Mouse (Mus musculus) gastrocnemius, postnatal 14 days (tissue): ENCODE results near the gene Bcl3. TPM values are rescaled to one million over a fixed set of nuclear protein-coding genes. Genes with fewer than 3 reads are reported as not detected.

ENCODE experiments used
- DNase-seq: peaks from one replicate; pipeline ENCODE4 v3.0.0; 2021; ENCODE audit warnings: mixed read lengths
- intact Hi-C: fragments of 180-260 bp; cut with DNase I; formaldehyde crosslinking; loops from one replicate; pipeline ENCODE4 v1.15.1; 2025; ENCODE audit warnings: low total_unique reads
- long read RNA-seq, 2 experiments: library from polyadenylated mRNA; stranded (forward); transcript quantifications; one replicate each; pipeline ENCODE4 v2.0.0; 2021
- total RNA-seq, 2 experiments: library from RNA; stranded (reverse); gene quantifications; 2 replicates each; pipeline ENCODE4 v1.2.3; 2021

Bcl3 gene
- 1 to 10 TPM; 3.2 to 4.1 TPM for total RNA-seq
- long read RNA-seq, experiment 1, transcript Bcl3-201 (9 exons, 1,850 nt): major isoform, 7 of 9 reads
- long read RNA-seq, experiment 1, partial matches to known transcripts: 1 of 9 reads
- long read RNA-seq, experiment 1, other reads (novel, unspliced or antisense): 1 of 9 reads
- long read RNA-seq, experiment 2: 0 reads

DNA sequence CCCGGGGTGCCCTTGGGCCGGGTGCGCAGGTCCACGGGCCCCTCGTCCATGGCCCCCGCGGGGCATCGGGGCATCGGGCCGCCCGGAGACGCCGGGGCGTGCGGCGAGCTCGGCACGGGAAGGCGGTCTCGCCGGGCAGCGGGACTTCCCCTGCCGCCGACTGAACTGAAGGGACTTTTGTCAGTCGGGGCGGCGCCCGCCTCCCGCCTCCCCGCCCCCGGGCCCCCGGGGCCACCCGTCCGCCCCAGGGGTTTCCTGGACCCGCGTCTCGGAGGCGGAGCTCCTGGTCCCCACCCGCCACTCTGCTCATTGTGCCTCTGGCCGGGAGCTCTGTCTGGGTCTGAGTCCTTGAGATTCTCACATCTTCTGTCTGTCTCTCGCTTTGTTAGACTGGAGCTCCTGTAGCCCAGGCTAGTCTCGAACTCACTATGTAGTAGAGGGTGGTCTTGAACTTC is at the start of gene Bcl3:
Gene Bcl3, minus strand, starts transcription at position 167 of the 455 bp plus-strand sequence.
- intact Hi-C loops: no loop called here
- DNase-seq: peak; percentile 72

DNA sequence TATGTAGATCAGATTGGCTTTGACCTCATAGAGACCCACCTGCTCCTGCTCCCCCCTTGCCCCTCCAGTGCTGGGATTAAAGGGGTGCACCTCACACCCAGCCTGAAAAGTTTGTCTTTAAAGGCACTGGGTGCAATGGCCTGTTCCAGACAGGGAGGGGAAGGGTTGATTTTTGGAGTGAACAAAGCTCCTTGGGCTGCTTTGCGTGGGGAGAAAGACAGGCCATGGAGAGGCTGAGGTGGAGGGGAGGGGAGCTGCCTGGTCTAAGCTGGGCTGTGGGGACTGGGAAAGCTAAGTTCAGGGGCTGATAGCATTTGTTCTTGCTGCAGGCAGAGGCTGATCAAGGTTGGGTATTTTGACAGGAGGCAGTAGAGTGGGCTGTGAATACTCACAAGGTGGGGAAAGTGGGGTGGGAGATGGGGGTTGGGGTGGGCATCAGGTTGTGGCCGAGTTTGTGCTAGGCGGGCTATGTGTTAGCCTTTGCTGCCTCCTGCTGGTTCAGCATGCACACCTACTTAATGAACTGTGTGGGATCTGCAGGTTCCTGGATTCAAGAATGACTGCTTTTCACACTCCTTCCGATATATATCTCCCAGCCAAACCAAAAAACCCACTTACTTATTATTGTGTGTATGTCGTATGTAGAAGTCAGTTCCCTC is 49.5 kb upstream of the Bcl3 start:
- intact Hi-C loops: no loop called here
- no peak for DNase-seq

DNA sequence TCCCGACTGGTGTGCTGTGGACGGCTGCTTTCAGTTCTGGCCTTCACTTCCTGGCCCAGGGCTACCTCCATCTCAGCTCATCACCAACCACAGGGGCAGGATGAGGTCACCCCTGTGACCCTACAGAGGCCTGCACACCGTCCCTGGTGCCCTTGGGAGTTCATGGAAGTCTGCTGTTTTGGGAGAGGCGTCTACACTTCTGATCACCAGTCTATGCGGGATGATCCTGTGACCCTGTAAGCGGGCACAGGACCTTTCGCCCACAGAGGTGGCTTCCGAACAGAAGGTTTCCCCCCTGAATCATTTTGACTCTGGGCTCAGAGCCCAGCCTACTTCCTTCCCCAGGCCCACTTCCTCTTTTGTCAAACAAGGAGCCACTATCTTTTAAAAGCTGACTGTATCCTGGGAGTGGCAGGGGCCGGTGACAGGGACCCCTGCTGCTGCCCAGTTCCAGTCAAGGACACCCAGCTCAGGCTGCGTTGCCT is 48.6 kb upstream of the Bcl3 start:
- no peak for DNase-seq
- intact Hi-C loops: no loop called here

DNA sequence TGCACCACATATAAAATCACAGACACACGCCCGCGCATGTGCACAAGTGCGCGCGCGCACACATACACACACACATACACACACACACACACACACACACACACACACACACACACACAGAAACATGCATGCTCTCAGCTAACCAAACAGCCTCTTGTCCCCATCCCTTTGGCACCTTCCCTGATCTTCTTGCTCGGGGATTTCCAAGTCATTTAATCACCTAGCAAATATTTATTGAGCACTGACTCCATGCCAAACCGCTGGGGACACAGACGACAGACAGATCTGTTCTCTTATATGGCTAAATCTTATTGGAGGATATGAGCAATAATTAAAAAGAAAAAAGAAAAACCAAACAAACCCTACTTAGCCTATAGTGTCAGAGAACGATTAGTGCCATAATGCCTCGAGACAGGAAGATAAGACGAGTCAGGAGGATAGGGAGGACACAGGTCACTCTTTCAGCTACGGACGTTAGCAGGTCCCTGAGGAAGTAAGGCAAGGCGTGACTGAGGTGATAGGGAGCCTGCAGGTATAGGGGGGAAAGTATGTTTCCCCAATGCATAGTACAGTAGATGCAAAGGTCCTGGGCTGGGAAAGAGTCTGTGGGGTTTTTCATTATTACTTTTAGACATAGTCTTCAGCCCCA is 45.3 kb upstream of the Bcl3 start:
- intact Hi-C loops: no loop called here
- DNase-seq: no peak

DNA sequence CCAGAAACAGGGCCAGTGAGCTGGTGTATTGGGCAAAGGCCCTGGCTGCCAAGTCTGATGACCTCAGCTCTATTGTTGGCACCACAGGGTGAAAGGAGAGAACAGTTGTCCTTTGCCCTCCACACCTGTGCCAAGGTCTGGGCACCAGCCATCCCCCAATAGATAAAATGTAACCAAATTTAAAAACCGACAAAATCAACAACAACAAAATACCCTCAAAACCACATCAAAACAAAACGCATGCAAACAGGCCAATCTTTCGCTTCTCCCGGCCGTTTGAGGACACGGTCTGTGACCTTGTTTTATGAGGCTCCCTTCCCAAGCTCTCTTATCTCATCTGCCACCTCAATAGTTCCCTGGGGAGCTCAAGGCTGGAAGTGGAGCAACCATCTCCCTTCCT is 43.9 kb upstream of the Bcl3 start:
- intact Hi-C loops: no loop called here
- no peak for DNase-seq

DNA sequence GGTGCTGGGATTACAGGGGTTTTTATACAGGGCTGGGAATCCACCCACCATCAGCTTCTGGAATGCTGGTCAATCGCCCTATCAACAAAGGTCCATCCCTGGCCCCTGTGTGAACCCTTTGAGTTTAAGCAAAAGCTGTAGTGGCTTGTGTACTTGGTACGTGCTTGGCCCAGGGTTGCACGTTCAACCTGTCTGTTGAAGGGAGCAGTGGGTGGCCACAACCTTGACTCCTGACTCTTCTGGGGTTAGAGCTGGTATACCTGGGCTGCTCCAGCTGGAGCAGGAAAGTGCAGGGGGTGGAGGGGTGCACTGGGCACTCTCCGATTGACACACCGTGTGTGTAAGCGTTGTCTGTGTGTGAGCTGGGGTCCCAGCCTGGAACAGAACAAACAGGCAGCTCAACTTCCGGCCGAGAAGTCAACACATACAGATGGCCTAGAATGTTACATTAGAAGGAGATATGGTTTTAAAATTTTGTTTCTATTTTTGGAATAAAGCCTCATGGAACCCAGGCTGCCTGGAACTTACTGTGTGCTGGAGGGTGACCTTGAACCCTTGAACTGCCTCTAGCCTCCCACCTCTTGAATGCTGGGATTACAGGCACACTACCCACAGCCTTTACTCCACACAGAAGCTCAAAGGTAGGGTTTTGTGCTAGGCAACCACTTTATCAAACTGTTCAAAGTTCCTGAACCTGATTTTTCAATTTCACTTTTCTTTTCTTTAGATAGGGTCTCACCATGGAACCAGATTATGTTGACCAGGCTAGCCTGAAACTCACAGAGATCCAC is 42.9 kb upstream of the Bcl3 start:
- DNase-seq: no peak
- intact Hi-C loops: no loop called here

DNA sequence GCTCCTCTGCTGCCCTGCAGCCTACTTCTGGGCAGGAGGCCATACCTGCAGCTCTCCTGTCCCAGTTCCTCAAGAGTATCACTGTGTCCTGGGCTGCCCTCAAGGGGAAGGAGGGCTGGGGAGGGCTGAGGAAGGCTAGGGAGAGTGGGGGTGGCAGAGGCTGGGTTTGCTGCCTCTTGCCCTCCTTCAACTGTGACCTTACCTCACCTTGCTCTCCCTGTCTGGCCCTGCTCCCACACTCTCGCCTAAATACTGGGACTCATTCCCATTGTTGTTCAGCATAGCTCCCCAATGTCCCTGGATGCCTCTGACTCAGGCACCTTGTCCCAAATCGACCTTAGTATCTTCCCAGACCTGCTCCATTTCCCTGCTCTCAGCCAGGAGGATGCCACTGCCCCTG is 41.7 kb upstream of the Bcl3 start:
- no peak for DNase-seq
- intact Hi-C loops: no loop called here

DNA sequence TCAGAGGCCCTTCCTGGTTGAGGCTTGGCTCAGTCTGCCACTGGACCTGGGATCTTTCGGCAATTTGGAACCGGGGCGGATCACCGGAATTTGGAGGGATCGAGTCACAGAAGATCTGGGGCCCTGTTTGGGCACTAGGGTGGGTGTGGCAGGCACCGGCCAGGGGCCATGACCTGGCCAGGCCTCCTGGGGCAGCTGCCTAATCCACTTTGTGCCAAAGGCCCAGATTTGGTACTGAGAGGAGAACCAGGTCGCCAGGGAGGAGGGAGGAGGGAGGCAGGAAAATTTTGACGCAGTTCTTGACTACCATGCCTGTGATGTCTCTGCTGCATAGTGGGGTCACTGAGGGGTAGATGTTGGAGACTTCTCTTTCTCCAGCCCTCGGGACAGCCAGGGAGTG is 38.6 kb upstream of the Bcl3 start, which contains the start of gene Ceacam16:
Gene Ceacam16, minus strand, starts transcription at position 101 of the 400 bp plus-strand sequence.
- intact Hi-C loops: no loop called here
- DNase-seq: no peak

DNA sequence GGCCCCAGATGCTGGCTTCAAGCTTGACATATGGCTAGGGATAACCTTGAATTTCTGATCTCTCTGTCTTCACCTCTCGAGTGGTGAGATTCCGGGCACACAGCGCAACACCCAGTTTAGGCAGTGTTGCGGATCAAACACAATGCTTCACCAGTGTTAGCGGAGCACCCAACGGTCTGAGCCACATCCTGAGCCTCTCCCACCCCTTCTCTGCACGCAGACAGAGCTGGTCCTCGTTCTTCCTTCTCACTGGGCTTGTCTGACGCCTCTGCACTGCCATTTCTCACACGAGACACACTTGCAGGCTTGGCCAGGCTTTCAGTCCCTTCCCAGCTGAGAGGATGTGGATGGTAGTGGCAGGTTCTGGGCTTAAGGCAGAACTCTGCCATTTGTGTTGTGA is 37.2 kb upstream of the Bcl3 start:
- no peak for DNase-seq
- intact Hi-C loops: no loop called here

DNA sequence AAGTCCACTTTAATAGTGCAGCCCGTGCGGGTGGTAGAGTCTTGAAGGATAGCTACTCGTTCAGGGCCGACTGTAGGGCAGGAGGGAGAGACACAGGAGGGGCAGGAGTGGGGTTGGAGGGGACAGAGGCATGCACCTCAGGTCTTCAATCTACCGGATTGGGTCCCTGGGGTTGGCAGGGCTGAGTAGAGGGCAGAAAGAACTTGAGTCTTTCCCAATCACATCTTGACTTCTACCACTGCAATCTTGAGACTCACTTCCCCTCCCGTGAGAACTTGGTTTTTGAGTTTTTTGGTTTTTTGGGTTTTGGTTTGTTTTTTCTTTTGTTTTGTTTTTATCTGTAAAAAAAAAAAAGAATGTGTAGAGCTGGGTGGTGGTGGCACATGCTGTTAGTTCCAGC is 33.7 kb upstream of the Bcl3 start:
- intact Hi-C loops: no loop called here
- no peak for DNase-seq

DNA sequence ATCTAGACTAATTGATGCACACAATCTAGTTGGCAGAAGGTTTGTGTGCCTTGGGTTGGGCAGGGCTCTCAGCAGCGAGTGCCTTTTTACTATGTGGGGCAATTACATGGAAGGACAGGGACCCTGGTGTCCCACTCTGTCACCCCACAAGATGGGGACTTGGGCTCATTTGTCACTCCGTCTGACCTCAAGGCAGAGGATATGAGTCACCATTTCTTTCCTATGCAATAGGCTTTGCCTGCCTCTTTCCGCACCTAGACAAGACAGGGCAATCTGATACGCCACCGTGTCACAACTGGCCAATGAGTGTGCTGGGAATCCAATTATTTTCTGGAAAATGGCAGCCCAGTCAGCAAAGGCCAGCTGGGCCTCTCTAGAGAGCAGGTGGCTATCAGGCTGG is 33.1 kb upstream of the Bcl3 start:
- intact Hi-C loops: no loop called here
- no peak for DNase-seq

DNA sequence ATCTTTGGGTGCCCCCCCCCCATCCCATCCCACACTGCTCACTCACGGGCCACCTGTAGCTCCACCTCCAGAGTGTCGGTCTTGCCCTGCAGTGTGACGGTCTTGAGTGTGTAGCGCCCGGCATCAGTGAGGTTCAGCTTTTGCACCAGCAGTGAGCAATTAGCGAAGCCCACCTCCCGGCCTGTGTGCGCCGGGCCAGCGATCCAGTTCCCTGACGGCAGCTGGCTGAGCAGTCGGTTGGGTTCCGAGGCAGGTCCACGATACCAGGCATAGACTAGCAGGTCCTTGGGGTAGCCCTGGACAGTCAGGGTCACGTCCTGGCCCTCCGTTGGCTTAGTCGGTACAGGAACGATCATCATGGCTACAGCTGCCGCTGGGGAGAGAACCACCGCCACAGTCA is 31.0 kb upstream of the Bcl3 start:
- intact Hi-C loops: no loop called here

DNA sequence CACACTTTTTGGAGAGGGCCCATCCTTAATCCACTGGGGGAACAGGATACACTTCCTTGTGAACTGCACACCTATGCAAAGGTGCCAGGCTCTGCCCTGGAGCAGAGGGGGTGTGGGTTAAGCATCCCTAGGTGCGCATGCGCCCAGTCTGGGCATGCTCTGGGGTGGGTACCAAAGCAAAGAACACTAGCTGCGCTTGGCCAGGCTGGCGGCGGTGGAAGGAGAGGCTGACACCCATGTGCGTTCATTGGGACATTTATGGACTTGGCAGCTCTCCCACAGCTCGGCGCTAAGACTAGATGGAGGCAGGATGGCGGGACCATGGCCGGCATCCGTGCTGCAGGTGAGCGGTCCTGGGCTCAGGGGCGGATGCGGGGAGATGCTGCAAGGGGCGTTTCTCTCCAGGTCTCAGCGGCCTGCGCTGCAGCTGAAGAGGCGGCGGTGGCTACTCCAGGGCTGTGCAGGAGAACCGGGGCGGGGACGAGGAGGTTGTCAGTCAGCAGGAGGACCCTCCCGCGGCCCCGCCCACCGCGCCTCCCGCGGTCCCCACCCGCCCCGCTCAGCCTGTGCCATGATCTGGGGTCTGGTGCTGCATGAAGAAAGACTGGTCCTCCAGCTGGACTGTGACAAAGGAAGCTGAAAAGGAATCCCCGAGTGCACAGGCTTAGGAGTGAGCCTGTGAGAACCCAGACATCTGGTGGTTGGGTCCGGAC is 29.4 kb upstream of the Bcl3 start, which contains the start of gene Gm19345:
Gene Gm19345, plus strand, starts transcription at position 146 of the 713 bp plus-strand sequence.
- intact Hi-C loops: no loop called here
- no peak for DNase-seq

More for the DNA sequence above, 31.0 kb upstream of the Bcl3 start:
- DNase-seq: no peak

DNA sequence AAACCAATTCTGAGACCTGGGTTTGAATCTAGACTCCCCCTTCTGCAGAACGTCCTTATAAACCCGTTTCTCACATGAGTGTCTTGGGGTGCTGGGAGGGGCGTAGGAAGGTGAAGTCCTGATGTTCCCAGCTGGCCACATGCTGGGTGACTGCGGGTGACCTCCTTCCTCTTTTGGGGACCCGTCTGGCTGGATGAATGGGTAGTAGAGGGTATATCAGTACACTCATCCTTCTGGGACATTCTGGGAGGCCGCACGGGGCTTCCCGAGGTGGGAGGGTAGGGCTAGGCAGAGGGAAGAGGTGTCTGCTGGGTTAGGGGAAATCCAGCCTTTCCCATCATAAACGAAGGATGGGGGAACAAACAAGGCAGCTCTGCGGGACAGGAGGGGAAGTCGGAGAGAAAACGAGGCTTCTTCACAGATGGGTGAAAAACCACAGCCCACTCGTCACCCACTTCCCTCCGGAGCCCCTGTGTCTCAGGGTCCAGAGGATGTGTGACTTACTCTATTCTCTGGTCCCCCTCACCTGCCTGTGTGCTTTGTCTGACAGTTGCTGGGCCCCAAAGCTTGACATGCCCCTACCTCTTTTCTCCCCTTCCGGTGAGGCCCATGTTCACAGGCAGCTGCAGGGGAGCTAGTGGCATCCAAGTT is 22.1 kb upstream of the Bcl3 start:
- DNase-seq: no peak
- intact Hi-C loops: no loop called here

DNA sequence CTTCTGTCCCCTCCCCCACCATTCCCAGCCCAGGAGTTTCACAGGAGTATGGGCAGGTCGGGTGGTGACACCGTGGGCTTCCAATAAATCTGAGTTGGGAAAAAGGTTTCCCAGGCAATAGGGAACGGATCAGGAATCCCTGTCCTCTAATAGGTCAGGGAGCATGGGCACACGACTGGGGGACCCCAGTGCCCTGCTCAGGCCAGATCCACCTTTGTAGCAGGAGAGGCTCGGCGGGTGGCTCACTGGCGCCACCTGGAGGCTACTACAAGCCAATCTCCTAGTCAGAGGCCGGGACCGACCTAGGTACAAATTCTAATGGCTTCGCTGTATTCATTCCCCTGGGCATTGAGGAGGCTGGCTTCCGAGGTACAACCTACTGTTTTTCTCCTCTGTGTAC is 21.0 kb upstream of the Bcl3 start:
- DNase-seq: peak; percentile 71
- intact Hi-C loops: loop anchor here (2.0 kb wide), 1 partner anchor 41 kb away; no protein-coding TSS in a partner anchor

DNA sequence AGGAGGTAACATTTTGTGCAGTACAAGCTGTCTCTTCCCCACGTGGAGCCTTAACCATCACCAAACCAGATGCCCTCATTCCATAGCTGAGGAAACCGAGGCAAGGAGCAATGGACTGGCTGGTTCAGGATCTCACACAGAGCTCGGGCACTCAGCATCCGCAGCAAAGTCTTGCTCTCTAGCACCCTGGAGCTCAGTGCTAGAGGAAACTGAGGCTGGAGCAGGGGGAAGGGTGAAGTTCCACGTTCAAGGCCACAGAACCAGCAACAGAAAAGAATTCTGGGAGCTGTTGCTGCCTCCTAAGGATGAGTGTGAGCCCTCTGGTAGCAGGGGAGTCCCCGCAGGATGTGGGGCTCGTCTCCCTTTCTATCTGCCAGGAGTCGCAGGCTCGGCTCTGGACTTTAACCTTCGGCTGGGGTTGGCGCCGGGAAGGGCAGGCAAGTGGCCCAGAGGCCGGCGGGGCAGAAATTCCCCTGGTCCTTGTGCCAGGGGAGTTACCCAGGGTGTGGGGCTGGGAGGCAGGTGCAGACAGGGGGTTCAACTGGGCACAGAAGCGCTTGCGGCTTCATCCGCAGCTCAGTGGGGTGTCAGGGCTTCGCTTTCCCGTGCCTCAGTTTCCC is 20.4 kb upstream of the Bcl3 start:
- peak; percentile 36 for DNase-seq
- intact Hi-C loops: loop anchor here (2.0 kb wide), 1 partner anchor 40 kb away; no protein-coding TSS in a partner anchor

DNA sequence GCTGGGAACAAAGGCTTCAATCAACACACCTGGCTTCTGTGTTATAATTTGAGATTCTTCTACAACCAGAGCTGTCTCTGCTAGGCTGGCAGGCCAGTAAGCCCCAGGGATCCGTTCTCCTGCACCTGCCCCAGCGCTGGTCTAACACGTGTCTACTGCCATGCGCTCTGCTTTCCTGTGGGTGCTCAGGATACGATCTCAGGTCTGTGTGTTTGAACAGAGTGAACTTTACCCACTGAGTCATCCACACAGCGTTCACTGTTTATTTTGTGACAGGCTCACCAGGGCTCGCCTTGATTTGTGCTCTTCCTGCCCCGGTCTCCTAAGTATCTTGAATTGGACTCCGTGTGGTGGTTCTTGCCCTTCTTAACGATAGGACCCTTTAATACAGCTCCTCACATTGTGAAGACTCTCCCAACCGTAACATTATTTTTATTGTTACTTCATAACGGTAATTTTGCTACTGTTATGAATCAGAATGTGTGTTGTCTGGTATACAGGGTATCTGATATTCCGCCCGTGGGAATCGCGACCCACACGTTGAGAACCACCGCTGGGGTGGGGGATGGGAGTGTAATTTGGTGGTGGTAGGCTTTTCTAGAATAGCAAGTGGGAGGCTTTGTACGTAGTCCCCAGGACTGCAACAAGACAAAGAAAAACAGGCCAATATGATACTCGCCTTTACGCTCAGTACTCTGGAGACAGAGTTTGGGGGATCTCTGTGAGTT is 19.3 kb upstream of the Bcl3 start:
- intact Hi-C loops: loop anchor here (2.0 kb wide), 1 partner anchor 39 kb away; no protein-coding TSS in a partner anchor
- no peak for DNase-seq

DNA sequence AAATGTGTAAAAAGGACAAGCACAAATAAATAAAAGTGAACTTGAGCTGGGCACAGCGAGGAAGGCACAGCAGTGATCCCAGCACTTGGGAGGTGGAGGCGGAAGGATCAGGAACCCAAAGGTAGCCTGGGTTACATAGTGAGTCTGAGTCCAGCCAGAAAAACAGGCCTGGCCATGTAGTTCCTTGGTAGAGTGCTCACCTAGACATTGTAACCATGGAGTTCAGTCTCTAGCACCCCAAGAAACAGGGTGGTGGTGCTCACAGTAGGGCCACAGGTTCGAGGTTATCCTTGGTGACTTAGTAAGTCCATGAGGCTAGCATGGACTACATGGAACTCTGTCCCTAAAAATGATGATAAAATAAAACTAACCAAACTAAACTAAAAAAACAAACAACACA is 18.4 kb upstream of the Bcl3 start:
- DNase-seq: no peak
- intact Hi-C loops: no loop called here
